Mouse (Mus musculus): ENCODE results near the gene Upf1. TPM values are rescaled to one million over a fixed set of nuclear protein-coding genes. Genes with fewer than 3 reads are reported as not detected.
A peak's percentile ranks its signal among the peaks of the same experiment; 100 is the strongest.

Upf1 gene
- polyA plus RNA-seq, 1 experiment from 2014 or later: 14.5 TPM

DNA sequence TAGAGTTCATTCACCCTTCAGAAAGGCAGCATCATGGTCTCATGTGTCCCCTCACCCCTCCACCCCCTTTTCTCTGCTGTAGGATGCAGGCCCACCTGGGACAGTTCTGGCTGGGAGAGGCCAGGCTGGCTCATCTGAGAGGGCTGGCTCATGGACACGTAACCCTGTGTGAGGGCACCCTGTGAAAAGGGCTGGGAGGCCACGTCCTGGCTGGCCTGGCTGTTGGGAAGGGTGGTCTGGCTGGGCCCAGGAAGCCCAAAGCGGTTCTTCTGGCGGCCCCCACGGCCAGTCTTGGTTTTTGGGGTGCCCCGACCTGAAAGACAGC lies 20.2 kb downstream of the Upf1 start:
- Histone ChIP-seq H3K9ac (no peak overlapping the region), H3K36me3 (peaks cover 69% of the 10 kb centered on the region), H3K4me2 (no peak overlapping the region), H3K27ac (replicated peaks) (no peak overlapping the region), H3K27me3 (no peaks in the 10 kb centered on the region), H3K9me3 (no peaks in the 10 kb centered on the region), H3K4me1 (replicated peaks) (peaks cover 25% of the 10 kb centered on the region), H3K4me3 (no peak overlapping the region)
- WGBS: 96% methylated on average over 6 of the region's 6 CpGs
- ATAC-seq (ENCODE audit: low FRiP score, low read depth): no peak

DNA sequence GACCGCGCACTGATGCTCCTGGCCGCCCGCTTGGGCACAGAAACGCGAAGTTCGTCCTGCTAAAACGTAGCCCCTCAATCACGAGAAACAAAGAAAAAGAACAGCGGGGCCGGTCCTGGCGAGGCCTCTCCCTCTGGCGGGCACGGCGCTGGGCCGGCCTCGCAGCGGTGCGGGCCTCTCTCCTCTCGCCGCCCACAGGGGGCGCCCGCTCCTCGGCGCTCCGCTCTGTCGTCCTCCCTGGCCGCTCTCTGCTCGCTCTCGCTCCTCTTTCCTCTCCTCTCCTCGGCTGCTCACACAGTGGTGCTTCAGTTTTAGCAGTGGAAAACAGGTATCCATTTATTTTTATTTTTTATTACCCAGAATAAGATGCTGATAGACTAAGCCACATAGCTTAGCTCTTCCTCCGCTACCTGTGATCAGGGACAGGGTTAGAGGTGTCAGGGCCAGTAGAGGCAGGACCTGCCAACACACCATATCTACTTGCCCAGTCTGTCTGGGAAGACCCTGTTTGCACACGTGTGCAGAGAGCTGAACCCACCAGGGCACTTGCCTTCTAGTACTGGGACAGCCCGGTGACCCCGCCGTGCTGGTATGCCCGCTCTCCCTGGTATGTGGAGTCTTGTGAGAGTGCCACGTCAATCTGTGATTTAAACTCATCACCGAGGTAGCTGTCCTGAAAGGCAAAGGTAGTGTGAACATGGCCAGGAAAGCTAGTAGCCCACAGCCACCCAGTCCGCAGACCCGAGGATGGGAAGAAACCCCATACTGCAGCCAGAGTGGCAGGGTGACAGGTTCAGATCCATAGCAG lies 20.8 kb downstream of the Upf1 start:
- Histone ChIP-seq H3K9me3 (no peaks in the 10 kb centered on the region), H3K4me2 (no peak overlapping the region), H3K4me1 (replicated peaks) (peaks cover 25% of the 10 kb centered on the region), H3K27me3 (no peaks in the 10 kb centered on the region), H3K4me3 (no peak overlapping the region), H3K9ac (0 out of 2 replicates have a peak overlapping the region, but pooled peaks have one; percentile 9), H3K36me3 (peaks cover 65% of the 10 kb centered on the region), H3K27ac (replicated peaks) (peak overlapping the region; percentile 51; the same call in 1 of the 2 replicates)
- 22% methylated on average over 41 of the region's 41 CpGs for WGBS
- peak; percentile 76 for ATAC-seq (ENCODE audit: low FRiP score, low read depth)

DNA sequence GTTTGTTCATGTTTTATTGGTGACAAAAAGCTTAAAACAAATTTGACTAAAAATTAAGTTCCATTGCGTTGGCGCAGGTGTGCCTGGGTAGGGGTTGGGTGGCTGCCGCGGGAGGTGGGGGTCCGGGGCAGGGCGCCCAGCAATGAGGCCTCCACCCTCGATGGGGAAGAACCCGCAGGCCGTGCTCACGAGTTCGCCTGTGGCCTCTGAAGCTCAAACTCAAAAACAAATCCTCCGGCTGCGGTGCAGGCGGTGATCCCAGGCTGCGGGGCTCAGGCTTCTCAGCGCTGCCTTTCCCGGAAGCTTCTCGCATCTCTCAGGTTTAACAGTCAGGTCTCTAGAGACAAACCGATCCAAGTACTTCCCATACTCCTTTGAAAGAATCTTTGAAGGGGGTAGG lies 21.6 kb downstream of the Upf1 start:
- H3K36me3 ChIP-seq: peaks cover 59% of the 10 kb centered on the region
- 62% methylated on average over 19 of the region's 19 CpGs for WGBS
- no peak for ATAC-seq (ENCODE audit: low FRiP score, low read depth)
- no peaks in the 10 kb centered on the region for H3K9me3 ChIP-seq
- H3K27ac ChIP-seq (replicated peaks): no peak overlapping the region
- H3K4me1 ChIP-seq (replicated peaks): peaks cover 25% of the 10 kb centered on the region
- no peak overlapping the region for H3K9ac ChIP-seq
- H3K27me3 ChIP-seq: no peaks in the 10 kb centered on the region
- no peak overlapping the region for H3K4me2 ChIP-seq
- no peak overlapping the region for H3K4me3 ChIP-seq

DNA sequence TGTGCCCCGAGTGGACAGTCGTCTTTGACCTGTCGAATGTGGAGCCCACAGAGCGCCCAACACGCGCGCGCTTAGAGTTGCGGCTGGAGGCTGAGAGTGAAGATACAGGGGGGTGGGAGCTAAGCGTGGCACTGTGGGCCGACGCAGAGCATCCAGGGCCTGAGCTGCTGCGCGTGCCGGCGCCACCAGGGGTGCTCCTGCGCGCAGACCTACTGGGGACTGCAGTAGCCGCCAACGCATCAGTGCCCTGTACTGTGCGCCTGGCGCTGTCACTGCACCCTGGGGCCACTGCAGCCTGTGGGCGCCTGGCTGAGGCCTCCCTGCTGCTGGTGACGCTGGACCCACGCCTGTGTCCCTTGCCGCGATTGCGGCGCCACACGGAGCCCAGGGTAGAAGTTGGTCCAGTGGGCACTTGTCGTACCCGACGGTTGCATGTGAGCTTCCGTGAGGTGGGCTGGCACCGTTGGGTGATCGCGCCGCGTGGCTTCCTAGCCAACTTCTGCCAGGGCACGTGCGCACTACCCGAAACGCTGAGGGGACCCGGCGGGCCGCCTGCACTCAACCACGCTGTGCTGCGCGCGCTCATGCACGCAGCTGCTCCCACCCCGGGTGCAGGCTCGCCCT lies 22.2 kb downstream of the Upf1 start:
- 23% methylated on average over 53 of the region's 53 CpGs for WGBS
- 0 out of 2 replicates have a peak overlapping the region, but pooled peaks have one; percentile 5 for H3K4me2 ChIP-seq
- H3K9me3 ChIP-seq: no peaks in the 10 kb centered on the region
- no peak overlapping the region for H3K4me3 ChIP-seq
- no peaks in the 10 kb centered on the region for H3K27me3 ChIP-seq
- peaks cover 25% of the 10 kb centered on the region for H3K4me1 ChIP-seq (replicated peaks)
- H3K27ac ChIP-seq (replicated peaks): peak overlapping the region; percentile 18
- H3K9ac ChIP-seq: no peak overlapping the region
- peaks cover 57% of the 10 kb centered on the region for H3K36me3 ChIP-seq
- peak; percentile 72 for ATAC-seq (ENCODE audit: low FRiP score, low read depth)

DNA sequence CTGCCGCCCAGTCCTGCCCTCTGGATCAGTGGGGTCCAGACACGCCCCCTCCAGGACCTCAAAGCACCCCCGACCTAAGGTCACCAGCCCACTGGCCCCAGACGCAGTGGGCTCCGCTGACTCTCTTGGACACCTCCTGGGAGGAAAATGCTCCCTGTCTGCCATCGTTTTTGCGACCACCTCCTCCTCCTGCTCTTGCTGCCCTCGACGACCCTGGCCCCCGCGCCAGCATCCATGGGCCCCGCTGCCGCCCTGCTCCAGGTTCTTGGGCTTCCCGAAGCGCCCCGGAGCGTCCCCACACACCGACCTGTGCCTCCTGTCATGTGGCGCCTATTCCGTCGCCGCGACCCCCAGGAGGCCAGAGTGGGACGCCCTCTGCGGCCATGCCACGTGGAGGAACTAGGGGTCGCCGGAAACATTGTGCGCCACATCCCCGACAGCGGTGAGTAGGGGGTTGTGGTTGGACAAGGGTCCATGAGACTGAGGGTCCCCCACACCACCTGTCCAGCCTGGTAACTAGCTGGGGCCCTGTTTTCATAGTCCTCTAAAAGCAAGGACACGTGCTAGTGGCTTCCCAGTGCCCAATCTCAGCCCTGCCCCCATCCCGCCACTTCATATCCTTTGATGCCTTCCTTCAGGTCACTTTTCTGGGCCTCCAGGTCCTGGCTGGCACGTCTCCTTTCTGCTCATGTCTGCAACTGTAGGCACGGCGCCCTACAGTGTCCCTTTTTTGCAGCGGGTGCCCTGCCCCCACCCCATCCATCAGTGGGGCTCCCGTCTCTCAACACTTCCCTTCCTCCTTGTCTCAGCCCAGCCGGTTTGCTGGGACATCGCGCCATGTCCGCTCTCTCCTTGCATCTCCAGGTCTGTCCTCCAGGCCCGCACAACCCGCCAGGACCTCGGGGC lies 23.0 kb downstream of the Upf1 start:
- peak overlapping the region; percentile 18; the same call in 1 of the 2 replicates for H3K27ac ChIP-seq (replicated peaks)
- 0 out of 2 replicates have a peak, but pooled peaks have one; percentile 1 for ATAC-seq (ENCODE audit: low FRiP score, low read depth)
- H3K9me3 ChIP-seq: no peaks in the 10 kb centered on the region
- WGBS: 8% methylated on average over 45 of the region's 45 CpGs
- H3K4me3 ChIP-seq: no peak overlapping the region
- no peaks in the 10 kb centered on the region for H3K27me3 ChIP-seq
- 0 out of 2 replicates have a peak overlapping the region, but pooled peaks have one; percentile 5 for H3K4me2 ChIP-seq
- H3K9ac ChIP-seq: no peak overlapping the region
- H3K36me3 ChIP-seq: peaks cover 54% of the 10 kb centered on the region
- H3K4me1 ChIP-seq (replicated peaks): peaks cover 25% of the 10 kb centered on the region

DNA sequence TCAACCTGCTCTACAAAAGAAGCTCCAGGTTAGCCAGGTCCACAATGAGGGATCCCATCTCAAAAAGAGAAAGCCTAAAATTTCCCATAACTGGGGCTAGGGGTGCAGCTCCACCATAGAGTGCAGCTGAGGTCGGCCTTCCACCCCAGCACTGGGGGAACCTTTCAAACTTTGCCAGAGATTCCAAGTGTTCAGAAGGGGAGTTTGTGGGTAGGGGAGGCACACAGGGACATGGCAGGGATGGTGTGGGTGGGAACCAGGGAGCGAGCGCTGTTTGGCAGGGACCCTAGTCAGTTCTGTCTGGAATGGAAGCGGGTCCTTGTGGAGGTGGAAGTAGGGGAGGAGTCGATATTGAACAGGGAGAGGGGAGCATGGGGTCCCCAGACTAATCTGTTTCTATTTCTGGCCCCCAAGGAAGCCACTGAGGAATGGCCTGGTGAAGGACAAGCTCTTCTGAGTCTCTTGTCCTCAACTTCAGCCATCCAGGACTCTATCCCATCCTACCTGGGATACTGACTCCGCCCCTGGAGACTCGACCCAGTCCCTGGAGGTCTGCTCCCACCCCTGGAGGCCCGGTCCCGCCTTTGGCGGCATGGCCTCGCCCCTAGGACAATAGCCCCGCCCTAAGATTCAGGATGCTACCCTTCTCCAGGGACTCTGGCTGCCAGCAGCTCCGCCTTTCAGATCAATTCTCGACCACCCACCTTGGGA lies 23.8 kb downstream of the Upf1 start, which contains the start of gene Gdf1:
Gene Gdf1 (plus strand): TSS at position 694 of the 711 bp plus-strand sequence.
- H3K36me3 ChIP-seq: peaks cover 53% of the 10 kb centered on the region
- H3K9me3 ChIP-seq: no peaks in the 10 kb centered on the region
- no peak for ATAC-seq (ENCODE audit: low FRiP score, low read depth)
- 28% methylated on average over 14 of the region's 14 CpGs for WGBS
- 0 out of 2 replicates have a peak within 1 kb of the TSS, but pooled peaks have one; percentile 5 for H3K4me2 ChIP-seq
- no peak within 1 kb of the TSS for H3K9ac ChIP-seq
- peak within 1 kb of the TSS; percentile 18 for H3K27ac ChIP-seq (replicated peaks)
- no peaks in the 10 kb centered on the region for H3K27me3 ChIP-seq
- H3K4me3 ChIP-seq: no peak within 1 kb of the TSS
- peaks cover 25% of the 10 kb centered on the region for H3K4me1 ChIP-seq (replicated peaks)

DNA sequence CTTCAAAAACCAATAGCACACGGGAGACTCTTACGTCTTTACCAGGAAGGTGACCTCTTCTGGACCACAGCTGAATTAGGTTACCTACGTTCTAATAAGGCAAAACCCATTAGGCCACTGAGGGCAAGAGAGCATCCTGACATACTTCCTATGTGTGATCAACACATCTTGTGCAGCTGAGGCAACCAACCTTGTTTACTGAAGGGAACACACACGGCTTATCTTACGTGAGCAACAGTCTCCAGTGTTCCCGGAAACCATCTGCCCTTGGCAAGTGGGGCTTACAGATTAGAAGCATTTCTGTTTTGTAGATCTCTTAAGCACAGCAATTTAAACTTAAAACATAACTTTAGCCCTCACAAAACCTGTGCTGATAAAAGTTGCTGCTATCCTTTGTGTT lies 25.6 kb downstream of the Upf1 start:
- ATAC-seq (ENCODE audit: low FRiP score, low read depth): no peak
- no peak overlapping the region for H3K4me3 ChIP-seq
- 93% methylated on average over 6 of the region's 6 CpGs for WGBS
- no peaks in the 10 kb centered on the region for H3K9me3 ChIP-seq
- peaks cover 51% of the 10 kb centered on the region for H3K36me3 ChIP-seq
- H3K27me3 ChIP-seq: no peaks in the 10 kb centered on the region
- H3K4me1 ChIP-seq (replicated peaks): peaks cover 25% of the 10 kb centered on the region
- no peak overlapping the region for H3K27ac ChIP-seq (replicated peaks)
- H3K9ac ChIP-seq: no peak overlapping the region
- no peak overlapping the region for H3K4me2 ChIP-seq

DNA sequence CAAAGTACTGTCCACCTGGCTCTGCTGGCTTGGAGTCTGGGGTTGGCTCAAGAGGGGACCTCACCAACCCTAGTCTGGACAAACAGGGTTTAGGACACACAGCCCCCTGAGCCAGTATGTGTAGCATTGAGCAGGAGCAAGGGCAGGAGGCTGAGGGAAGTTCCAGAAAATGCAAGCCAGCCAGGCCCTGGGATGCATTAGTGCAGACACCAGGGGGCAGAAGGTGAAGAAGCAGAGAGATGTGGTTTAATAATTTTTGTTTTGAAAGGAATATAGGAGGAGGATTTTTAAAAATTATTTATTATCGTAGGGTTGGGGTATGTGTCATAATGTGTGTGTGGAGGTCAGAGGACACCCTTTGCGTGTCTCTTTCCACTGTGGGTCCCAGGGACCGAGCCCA lies 29.4 kb downstream of the Upf1 start:
- Histone ChIP-seq H3K27ac (replicated peaks) (no peak overlapping the region), H3K9ac (no peak overlapping the region), H3K4me1 (replicated peaks) (no peaks in the 10 kb centered on the region), H3K27me3 (no peaks in the 10 kb centered on the region), H3K4me3 (no peak overlapping the region), H3K9me3 (no peaks in the 10 kb centered on the region), H3K4me2 (no peak overlapping the region), H3K36me3 (peaks cover 61% of the 10 kb centered on the region)
- ATAC-seq (ENCODE audit: low FRiP score, low read depth): no peak
- WGBS: 97% methylated on average over 3 of the region's 3 CpGs

DNA sequence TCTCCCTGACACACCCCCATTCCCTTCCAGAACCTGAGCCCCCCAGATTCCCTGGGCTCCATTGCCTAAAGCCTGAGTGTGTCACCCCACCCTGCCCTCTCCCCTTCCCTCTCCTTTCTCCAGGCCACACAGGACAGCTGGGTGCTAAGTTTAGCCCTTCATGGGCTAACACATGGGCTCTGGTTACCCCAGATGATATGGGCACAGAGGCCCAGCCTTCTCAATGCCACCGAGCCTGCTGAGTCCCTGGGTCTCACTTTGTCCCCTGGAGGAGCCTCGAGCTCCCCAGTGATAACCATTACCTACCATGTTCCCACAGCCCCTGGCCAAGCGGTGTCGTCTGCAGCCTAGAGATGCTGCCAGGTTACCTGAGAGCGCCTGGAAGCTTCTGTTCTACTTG lies 35.2 kb downstream of the Upf1 start:
- Histone ChIP-seq H3K36me3 (peaks cover 37% of the 10 kb centered on the region), H3K4me1 (replicated peaks) (peaks cover 40% of the 10 kb centered on the region), H3K27me3 (no peaks in the 10 kb centered on the region), H3K4me2 (peak overlapping the region; percentile 85), H3K27ac (replicated peaks) (peak overlapping the region; percentile 88), H3K9ac (no peak overlapping the region), H3K9me3 (no peaks in the 10 kb centered on the region), H3K4me3 (peak overlapping the region; percentile 76; the same call in 1 of the 2 replicates)
- WGBS: 87% methylated on average over 5 of the region's 5 CpGs
- no peak for ATAC-seq (ENCODE audit: low FRiP score, low read depth)

DNA sequence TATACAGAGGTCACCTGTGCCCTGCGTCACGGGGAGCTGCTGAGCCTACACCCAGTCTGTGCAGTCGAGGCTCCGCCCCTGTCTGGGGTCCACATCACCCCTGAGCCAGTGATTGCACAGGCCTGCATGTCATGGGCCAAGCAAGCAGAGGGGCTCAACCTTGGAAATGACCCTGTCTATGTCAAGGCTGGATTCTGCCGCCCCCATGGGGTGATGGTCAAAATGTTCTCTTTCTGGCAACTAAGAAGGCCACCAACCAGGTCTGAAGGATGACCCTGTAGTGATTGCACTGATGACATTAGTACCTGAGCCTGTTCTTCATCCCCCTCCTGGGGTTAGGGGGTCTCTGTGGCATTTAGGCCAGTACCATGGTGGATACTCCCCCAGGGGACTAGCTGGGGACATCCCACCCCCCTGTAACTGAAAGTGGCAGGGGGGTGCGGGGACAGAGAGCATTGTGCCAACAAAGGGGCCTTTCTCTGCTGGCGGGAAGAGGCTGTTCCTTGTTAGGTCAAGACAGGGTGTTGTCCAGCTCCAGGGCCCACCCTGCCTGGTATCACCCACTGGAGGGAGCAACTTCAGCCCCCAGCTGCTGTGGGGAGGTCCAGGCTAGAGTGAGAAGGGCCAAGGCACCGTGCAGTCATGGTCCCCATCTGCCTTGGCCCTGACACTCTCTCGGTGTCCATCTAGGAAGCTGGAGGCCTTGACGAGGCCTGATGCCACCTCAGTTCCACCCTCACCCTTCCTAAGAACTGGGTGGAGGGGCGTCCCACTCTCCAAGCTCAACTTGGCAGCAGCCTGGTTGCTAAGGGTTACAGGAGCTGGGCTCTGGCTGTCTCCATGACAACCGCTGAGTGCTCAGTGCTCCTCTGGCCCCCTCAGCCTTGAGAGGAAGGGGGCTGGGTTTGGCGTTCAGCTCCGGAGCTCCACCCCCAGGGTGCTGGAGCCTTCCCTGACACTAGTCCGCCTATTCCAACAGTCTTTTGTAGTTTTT lies 36.3 kb downstream of the Upf1 start:
- WGBS: 6% methylated on average over 15 of the region's 15 CpGs
- Histone ChIP-seq H3K4me3 (peak overlapping the region; percentile 76), H3K9ac (peak overlapping the region; percentile 73), H3K9me3 (no peaks in the 10 kb centered on the region), H3K27ac (replicated peaks) (peak overlapping the region; percentile 88), H3K36me3 (peaks cover 38% of the 10 kb centered on the region), H3K4me1 (replicated peaks) (peaks cover 40% of the 10 kb centered on the region), H3K27me3 (no peaks in the 10 kb centered on the region), H3K4me2 (peak overlapping the region; percentile 85)
- peak; percentile 86 for ATAC-seq (ENCODE audit: low FRiP score, low read depth)

Data from hindbrain, embryonic 15.5 days (tissue).